Mouse (Mus musculus) thymus, adult 2 months (tissue): ENCODE measurements around the gene Arrb2. TPM values are rescaled to one million over a fixed set of nuclear protein-coding genes. Genes with fewer than 3 reads are reported as not detected.

Experiments used
- DNase-seq: peaks from one replicate; pipeline ENCODE4 v3.0.0; 2021
- H3K27ac ChIP-seq: fragments of 200-500 bp; 2 replicates; pipeline ENCODE4 v1.5.1; 2012; ENCODE audit warnings: low read length, control low read depth; ENCODE audit not compliant: control insufficient read depth, insufficient read depth
- H3K27me3 ChIP-seq: fragments of 200-500 bp; 2 replicates; pipeline ENCODE4 v1.6.1; 2012; ENCODE audit warnings: mild to moderate bottlenecking, low read length, moderate library complexity, mixed read lengths; ENCODE audit not compliant: control insufficient read depth, insufficient read depth
- H3K36me3 ChIP-seq: fragments of 200-500 bp; 2 replicates; pipeline ENCODE4 v1.6.1; 2012; ENCODE audit warnings: mild to moderate bottlenecking, low read length, moderate library complexity; ENCODE audit not compliant: control insufficient read depth, insufficient read depth
- H3K4me1 ChIP-seq: fragments of 200-500 bp; replicated peaks from 2 replicates; pipeline ENCODE4 v1.6.1; 2012; ENCODE audit warnings: low read length; ENCODE audit not compliant: control insufficient read depth, insufficient read depth
- H3K4me3 ChIP-seq: fragments of 200-500 bp; 2 replicates; pipeline ENCODE4 v1.5.1; 2012; ENCODE audit warnings: mild to moderate bottlenecking, low read length, control low read depth, moderate library complexity; ENCODE audit not compliant: control insufficient read depth, insufficient read depth
- CTCF ChIP-seq: fragments of 200-500 bp; IDR thresholded peaks from 2 replicates; pipeline ENCODE4 v1.5.1; 2012; ENCODE audit warnings: mild to moderate bottlenecking, control low read depth, low read length, moderate library complexity, borderline replicate concordance; ENCODE audit not compliant: control insufficient read depth, poor library complexity, insufficient read depth; ENCODE audit errors: extremely low read depth
- POLR2A ChIP-seq: fragments of 200-500 bp; IDR thresholded peaks from 2 replicates; pipeline ENCODE4 v1.6.1; 2012; ENCODE audit warnings: mild to moderate bottlenecking, low read length, control low read depth, moderate library complexity; ENCODE audit not compliant: control insufficient read depth, poor library complexity, insufficient read depth; ENCODE audit errors: extremely low read depth
- WGBS: fragments of 180-500 bp; shearing (Covaris S2); methylation state at CpG from one replicate; pipeline ENCODE4 v1.1.7; 2018; 5-methylcytosine and 5-hydroxymethylcytosine counted together
- polyA plus RNA-seq: library from polyadenylated mRNA; depleted of rRNA; stranded (reverse); fragments of >200 nt; gene quantifications from 2 replicates; pipeline ENCODE4 v1.2.3, GENCODE M21; 2012

The Arrb2 gene
- polyA plus RNA-seq, 1 experiment: 220 TPM

DNA sequence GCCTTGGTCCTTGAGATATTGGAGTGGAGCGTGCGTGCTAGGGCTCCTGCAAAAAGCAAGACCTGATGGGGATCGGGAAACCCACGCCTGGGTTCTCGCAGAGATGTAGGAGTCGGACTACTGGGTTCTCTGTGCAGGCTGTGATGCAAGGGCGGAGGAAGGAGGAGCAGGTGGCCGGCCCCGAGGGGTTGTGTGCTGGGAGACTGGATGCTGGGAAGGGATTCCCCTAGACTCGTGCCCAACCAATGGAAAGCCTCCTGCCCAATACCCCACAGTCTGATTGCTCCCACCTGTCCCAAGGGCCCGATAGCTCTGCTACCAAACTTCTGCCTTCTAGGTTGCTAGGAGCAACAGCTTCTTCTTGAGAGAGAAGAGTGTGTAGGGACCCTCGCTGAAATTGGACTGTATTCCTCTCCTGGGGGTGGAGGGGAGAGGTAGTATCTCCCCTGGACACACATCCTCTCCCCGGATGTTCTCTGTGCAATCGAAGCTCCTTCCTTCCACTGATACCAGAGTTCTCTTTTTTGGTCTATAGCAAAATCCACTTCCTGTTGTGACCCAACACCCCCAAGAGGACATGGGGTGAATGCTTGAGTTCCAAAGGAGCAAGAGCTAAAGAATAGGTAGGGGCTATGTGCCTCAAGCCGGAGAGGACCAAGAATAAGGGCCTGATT lies 597 bp downstream of the Arrb2 start:
- H3K27ac ChIP-seq: peak overlapping the region; percentile 42
- TF ChIP-seq CTCF (no peak), POLR2A (no peak)
- no peaks in the 10 kb centered on the region for H3K27me3 ChIP-seq
- H3K4me1 ChIP-seq: peaks cover 49% of the 10 kb centered on the region
- DNase-seq: peak; percentile 32
- under 1% methylated on average over 15 of the region's 15 CpGs for WGBS
- peaks cover 13% of the 10 kb centered on the region for H3K36me3 ChIP-seq
- peak overlapping the region; percentile 70 for H3K4me3 ChIP-seq

DNA sequence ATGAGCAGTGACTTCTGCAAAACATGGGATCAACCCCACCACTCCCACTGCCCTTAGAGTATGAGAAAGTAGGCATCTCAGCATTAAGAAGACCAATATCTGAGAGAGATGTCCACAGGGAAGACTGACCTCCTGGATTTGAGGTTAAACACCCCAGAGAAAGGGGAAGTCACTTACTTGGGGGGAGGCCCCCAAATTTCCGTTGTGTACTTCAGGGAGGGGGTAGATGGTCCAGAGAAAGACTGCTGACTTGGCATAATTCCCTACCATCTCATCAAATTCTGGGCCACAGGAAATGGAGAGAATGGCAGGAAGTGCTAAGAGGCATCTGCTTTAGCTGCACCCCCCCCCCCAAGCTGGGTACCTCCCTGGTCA lies 1.1 kb downstream of the Arrb2 start:
- H3K27ac ChIP-seq: peak overlapping the region; percentile 30; the same call in 1 of the 2 replicates
- peak overlapping the region; percentile 70; the same call in 1 of the 2 replicates for H3K4me3 ChIP-seq
- TF ChIP-seq CTCF (no peak), POLR2A (no peak)
- WGBS: 7% methylated on average over 1 of the region's 1 CpGs
- H3K36me3 ChIP-seq: peaks cover 19% of the 10 kb centered on the region
- no peaks in the 10 kb centered on the region for H3K27me3 ChIP-seq
- H3K4me1 ChIP-seq: peaks cover 51% of the 10 kb centered on the region
- DNase-seq: no peak

- no peak for TF ChIP-seq POLR2A
- TF ChIP-seq CTCF: no peak
- WGBS: 77% methylated on average over 3 of the region's 3 CpGs
- peak overlapping the region; percentile 16; the same call in 1 of the 2 replicates for H3K27ac ChIP-seq
- H3K27me3 ChIP-seq: no peaks in the 10 kb centered on the region
- peak overlapping the region; percentile 70 for H3K4me3 ChIP-seq
- no peak for DNase-seq
- peaks cover 22% of the 10 kb centered on the region for H3K36me3 ChIP-seq
- peaks cover 51% of the 10 kb centered on the region for H3K4me1 ChIP-seq
Observed at GRCm38 (mm10) chr11:70433951-70434350, 1.5 kb downstream of the Arrb2 start.

- DNase-seq: peak; percentile 70
- H3K4me1 ChIP-seq: peaks cover 51% of the 10 kb centered on the region
- 4% methylated on average over 5 of the region's 5 CpGs for WGBS
- H3K4me3 ChIP-seq: peak overlapping the region; percentile 27
- H3K27me3 ChIP-seq: no peaks in the 10 kb centered on the region
- TF ChIP-seq POLR2A: no peak
- H3K36me3 ChIP-seq: peaks cover 37% of the 10 kb centered on the region
- peak overlapping the region; percentile 46; the same call in 1 of the 2 replicates for H3K27ac ChIP-seq
Observed at GRCm38 (mm10) chr11:70435476-70435875, 3.0 kb downstream of the Arrb2 start.

- TF ChIP-seq POLR2A (no peak), CTCF (no peak)
- Histone ChIP-seq H3K27ac (no peak overlapping the region), H3K27me3 (no peaks in the 10 kb centered on the region), H3K36me3 (peaks cover 46% of the 10 kb centered on the region), H3K4me3 (no peak overlapping the region), H3K4me1 (peaks cover 51% of the 10 kb centered on the region)
- no peak for DNase-seq
- WGBS: 10% methylated on average over 6 of the region's 6 CpGs
Observed at GRCm38 (mm10) chr11:70437426-70437825, 5.0 kb downstream of the Arrb2 start.

- DNase-seq: no peak
- Histone ChIP-seq H3K36me3 (peaks cover 46% of the 10 kb centered on the region), H3K4me1 (peaks cover 41% of the 10 kb centered on the region), H3K27ac (no peak overlapping the region), H3K27me3 (no peaks in the 10 kb centered on the region), H3K4me3 (no peak overlapping the region)
- no peak for TF ChIP-seq POLR2A
- no peak for TF ChIP-seq CTCF
- 92% methylated on average over 7 of the region's 7 CpGs for WGBS
Observed at GRCm38 (mm10) chr11:70438728-70439374, 6.4 kb downstream of the Arrb2 start.
